Mouse (Mus musculus) left cerebral cortex, adult 9 months (tissue): Measurements from ENCODE around the gene Nptxr.

ENCODE experiments used
- DNase-seq, 2 experiments: peaks; one replicate each; pipeline ENCODE4 v3.0.0; 2022; ENCODE audit warnings: low spot score in 2 of 2

Nptxr gene

GRCm38 (mm10) chr15:79804352-79805071, at the start of gene Nptxr:
Nptxr (minus strand) TSS chr15:79804766.
- peak in 1 of 2 experiments; percentile 71 for DNase-seq

- DNase-seq: no peak
These were observed 45.6 kb upstream of the Nptxr start for GRCm38 (mm10) chr15:79850143-79850542.

GRCm38 (mm10) chr15:79847100-79847499, 42.5 kb upstream of the Nptxr start:
- DNase-seq: peak in 1 of 2 experiments; percentile 18

DNA sequence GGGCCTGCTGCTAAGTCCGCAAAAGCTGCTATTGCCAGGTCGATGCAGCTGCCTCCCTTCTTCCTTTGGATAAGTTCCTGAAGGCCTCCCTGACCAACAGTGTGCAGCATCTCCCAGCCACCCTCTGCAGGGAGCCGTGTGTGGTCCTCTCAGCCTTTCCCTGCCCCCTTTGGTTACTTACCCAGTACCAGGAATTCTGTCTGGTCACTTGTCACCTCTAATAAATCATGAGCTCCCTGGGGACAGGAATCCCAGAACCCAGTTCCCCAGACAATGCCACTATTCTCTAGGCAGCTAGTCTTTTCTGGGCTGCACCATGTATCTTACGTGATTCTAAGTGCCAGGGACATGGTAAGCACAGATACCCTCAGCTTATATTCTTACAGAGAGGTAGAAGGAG, 41.4 kb upstream of the Nptxr start:
- DNase-seq: no peak

GRCm38 (mm10) chr15:79842985-79843384, 38.4 kb upstream of the Nptxr start:
- no peak for DNase-seq

DNA sequence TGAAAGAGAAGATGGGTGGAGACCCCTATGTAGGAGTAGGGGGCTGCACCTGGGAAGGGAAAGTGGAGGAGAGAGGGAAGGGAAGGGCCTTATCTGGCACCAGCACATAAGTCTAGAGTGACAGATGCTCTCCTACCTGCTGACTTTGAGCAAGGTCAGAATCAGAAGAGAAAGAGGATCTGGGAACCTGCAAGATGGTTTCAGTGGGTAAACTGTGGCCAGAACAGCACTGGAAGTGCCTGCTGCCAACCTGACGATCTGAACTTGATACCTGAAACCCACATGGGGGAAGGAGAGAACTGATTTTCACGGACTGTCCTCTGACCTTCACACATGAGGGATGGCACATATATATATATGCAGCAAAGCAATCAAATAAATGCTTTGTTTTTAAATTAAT, 35.7 kb upstream of the Nptxr start:
- no peak for DNase-seq

- no peak for DNase-seq
These were observed 30.3 kb upstream of the Nptxr start for GRCm38 (mm10) chr15:79834881-79835260.

- peak; percentile 93 to 98 for DNase-seq
These were observed 29.7 kb upstream of the Nptxr start, which contains the start of the genes Npcd and Cbx6 for GRCm38 (mm10) chr15:79834130-79834880. Npcd (minus strand) TSS chr15:79834237. Cbx6 (minus strand) TSS chr15:79834688.

GRCm38 (mm10) chr15:79833251-79834050, 28.9 kb upstream of the Nptxr start:
- DNase-seq: no peak

DNA sequence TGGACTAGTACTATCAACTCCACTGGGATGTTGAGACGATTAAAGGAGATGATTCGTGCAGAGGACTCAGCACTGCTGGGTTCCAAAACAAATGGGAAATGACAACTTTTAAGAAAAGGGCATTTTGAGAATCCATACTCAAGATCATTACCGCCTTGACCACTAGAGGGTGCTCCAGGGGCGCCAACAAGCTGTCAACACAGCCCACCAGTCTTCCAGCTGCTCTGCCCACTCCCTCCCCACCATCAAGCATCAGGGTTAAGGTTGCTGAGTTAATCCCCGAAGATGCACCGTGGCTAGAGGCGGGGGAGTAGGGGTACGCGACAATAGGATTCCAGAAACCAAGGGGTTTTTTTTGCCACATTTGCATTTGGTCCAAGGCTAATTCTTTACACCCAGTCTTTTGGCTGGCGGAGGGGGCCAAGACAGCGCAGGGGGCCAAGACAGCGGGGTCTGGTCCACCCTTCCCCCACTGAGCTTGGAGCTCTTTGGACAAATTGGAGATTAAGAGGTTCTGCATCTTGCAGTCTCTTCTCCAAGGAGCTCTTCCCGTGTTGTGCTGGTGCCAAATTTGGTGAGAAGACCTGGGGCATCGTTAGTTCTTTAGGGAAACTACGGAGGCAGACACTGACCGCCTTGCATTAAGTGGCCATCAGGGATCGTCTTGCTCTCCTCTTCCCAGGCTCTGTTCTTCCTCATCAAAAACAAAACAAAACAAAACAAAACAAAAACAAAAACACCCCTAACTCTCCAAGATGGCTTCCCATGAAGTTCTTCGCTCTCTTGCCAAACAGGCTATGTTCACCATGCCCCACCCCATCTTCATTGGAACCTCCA, 27.7 kb upstream of the Nptxr start:
- peak in 1 of 2 experiments; percentile 87 for DNase-seq

DNA sequence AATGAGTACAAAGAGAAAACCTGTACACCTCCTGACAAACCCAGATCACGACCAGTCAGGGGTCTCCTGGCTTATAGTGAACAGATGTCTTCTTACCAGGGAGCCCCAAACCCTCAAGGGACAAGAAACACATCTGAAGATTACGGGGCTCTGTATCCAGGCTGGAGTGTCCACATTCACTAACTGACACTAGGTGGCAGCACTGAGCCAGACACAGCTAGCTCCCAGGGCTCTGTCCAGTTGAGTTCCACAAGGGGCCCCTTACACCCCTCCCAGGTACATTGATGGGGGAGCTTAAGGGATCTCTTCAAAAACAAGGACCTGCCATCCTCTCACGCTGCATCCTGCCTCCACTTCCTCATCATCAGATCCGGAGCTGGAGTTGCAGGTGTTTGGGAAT, 25.8 kb upstream of the Nptxr start:
- peak in 1 of 2 experiments; percentile 87 for DNase-seq

DNA sequence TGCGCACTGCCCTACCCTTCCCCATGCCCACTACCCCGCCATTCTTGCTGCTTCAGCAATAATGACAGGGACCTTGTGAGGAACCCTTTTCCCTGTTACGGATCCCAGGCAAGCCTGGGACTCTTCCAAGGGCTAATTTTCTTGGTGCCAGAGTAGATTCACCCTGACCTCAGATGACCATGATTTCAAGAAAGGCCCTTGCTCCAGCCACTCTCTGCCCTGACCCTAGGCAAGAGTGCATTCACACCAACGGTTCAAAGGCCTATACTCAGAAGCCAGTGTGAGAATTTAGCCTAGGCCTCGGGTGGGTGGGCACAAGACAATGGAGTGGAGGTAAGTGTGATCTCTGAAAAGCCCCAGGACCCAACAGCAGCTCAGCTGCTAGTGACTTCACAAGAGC, 24.9 kb upstream of the Nptxr start:
- no peak for DNase-seq

DNA sequence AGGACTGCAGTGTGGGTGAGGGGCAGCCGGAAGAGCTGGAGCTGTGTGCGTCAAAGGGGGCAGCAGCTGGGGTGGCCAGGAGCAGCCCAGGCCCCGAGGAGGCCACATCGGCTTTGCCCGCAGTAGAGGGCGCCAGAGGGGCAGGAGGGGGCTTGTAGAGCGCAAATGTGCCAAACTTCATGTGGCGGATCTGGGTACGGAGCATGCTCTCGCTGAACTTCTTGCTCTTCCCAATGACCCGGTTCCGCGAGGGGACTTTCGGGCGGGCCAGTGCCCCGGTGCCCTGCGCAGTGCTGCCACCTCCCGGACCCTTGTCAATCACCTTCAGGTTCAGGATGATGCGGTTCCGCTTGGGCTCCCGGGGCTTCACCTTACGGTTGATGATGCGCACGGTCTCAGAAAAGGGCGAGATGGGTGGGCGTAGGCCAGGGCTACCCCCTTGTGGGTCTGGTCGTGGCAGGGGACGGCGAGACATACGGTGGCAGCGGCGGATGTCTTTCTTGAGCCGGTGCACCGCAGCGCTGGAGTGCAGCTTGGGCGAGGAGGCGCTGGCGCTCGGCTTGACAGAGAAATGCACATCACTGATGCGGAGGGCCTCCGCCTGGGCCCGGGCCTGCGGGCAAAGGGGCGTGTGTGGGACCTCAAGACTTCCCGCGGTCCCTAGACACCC, 23.9 kb upstream of the Nptxr start:
- no peak for DNase-seq

DNA sequence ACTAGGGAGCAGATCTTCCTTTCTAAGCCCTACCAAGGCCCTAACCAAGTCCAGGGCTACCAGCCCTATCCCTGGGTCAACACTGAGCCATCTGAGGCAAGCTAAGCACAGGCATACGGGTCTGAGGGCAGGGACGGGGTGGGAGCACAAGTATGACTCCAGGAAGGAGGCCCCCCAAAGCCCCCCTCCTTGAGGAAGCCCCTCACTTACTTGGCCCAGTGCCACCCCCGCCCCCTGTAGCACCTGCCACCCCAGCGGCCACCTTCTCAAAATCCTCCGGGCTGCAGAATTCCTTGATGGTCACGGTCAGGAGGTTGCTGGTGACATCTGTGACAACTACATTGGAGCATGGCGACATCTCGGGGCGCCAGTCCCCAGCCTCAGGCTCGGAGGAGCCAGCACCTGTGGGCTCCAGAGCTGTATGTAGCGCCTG, 23.2 kb upstream of the Nptxr start:
- DNase-seq: no peak

GRCm38 (mm10) chr15:79827061-79827777, 22.7 kb upstream of the Nptxr start:
- DNase-seq: no peak

GRCm38 (mm10) chr15:79826221-79826935, 21.8 kb upstream of the Nptxr start:
- no peak for DNase-seq

GRCm38 (mm10) chr15:79825146-79825825, 20.7 kb upstream of the Nptxr start:
- peak in 1 of 2 experiments; percentile 43 for DNase-seq

- no peak for DNase-seq
These were observed 19.2 kb upstream of the Nptxr start for GRCm38 (mm10) chr15:79823588-79824280.
